Mouse (Mus musculus): ENCODE data around the gene Ttc26.

DNA sequence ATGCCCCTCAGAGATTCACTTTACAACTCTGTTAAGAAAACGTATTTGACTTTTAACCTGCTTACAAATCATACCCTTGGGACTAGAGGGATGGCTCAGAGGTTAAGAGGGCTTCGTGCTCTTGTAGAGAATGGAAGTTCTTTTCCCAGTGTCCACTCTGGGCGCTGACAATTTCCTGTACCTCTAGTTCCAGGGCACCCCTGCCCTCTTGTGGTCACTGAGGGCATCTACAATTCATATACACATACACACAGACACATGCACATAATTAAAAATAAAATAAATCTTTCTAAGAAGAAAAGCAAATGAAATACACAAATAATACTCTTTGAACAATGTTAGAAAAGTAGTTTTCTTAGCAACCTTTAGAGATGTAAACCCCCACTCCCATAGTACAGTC lies 11.3 kb upstream of the Ttc26 start:
- peak; percentile 20; the same call in 1 of the 2 replicates for TF ChIP-seq CTCF (IDR thresholded peaks at IDR 0.05; ENCODE audit: extremely low read depth, insufficient read length, insufficient replicate concordance, low read depth, low read length)
- no peak for TF ChIP-seq POLR2A (IDR thresholded peaks at IDR 0.05; ENCODE audit: low read depth, low read length)

Measured in small intestine, adult 2 months (tissue).